12 mouse cellular contexts compared by ENCODE assay signal in genomic region chr1:105199305-105199704, GRCm38 (mm10).
DNase-seq lines count a peak whose midpoint lies in the region; ATAC-seq and TF ChIP-seq lines count a peak whose summit lies in the region.
"Had no signal": no experiment of that assay in that cellular context is flagged by ENCODE, and none has a peak within 500 bp of the region (broad histone marks: within the 10 kb centered on the region; RNA-seq: fewer than 3 reads in every experiment).

No protein-coding gene starts in this region.

- no peak for TF ChIP-seq CTCF in kidney, adult 2 months (conservative IDR thresholded peaks at IDR 0.05; ENCODE audit: insufficient read depth, insufficient read length, low read depth, low read length)
- TF ChIP-seq CTCF in thymus, adult 2 months (IDR thresholded peaks at IDR 0.05; ENCODE audit: borderline replicate concordance, control insufficient read depth, extremely low read depth, insufficient read depth, low read length, poor library complexity), result no peak

- H3K4me2 ChIP-seq in kidney, embryonic 15.5 days, result no peak overlapping the region
- H3K4me2 ChIP-seq: hindbrain, embryonic 14.5 days had no signal

- no peak; the same call in 1 of the 2 replicates for ATAC-seq in kidney, embryonic 15.5 days (replicated peaks; ENCODE audit: low FRiP score)
- ATAC-seq: CD4-positive, CD25-positive, alpha-beta regulatory T cell, adult 4 months had no signal

- TF ChIP-seq POLR2A in kidney, adult 2 months (IDR thresholded peaks at IDR 0.05; ENCODE audit: low read depth, low read length), result no peak
- no peak for TF ChIP-seq POLR2A in thymus, adult 2 months (IDR thresholded peaks at IDR 0.05; ENCODE audit: control insufficient read depth, extremely low read depth, insufficient read depth, low read length, poor library complexity)

- H3K27me3 ChIP-seq in kidney, adult 2 months (replicated peaks; ENCODE audit: control insufficient read depth, insufficient read depth, low read length), result no peaks in the 10 kb centered on the region
- H3K27me3 ChIP-seq in kidney, embryonic 15.5 days, result no peaks in the 10 kb centered on the region
- H3K27me3 ChIP-seq in thymus, adult 2 months (ENCODE audit: control insufficient read depth, insufficient read depth, low read length), result no peaks in the 10 kb centered on the region

- no peaks in the 10 kb centered on the region for H3K36me3 ChIP-seq in kidney, adult 2 months (ENCODE audit: control insufficient read depth, insufficient read depth, low read length)
- H3K36me3 ChIP-seq in kidney, embryonic 15.5 days, result no peaks in the 10 kb centered on the region
- no peaks in the 10 kb centered on the region for H3K36me3 ChIP-seq in thymus, adult 2 months (ENCODE audit: control insufficient read depth, insufficient read depth, low read length)

- 54% methylated on average over 3 of the region's 3 CpGs for WGBS in kidney, adult 2 months
- 62% methylated on average over 3 of the region's 3 CpGs for WGBS in kidney, embryonic 15.5 days
- WGBS in thymus, adult 2 months, result 34% methylated on average over 3 of the region's 3 CpGs

- H3K4me1 ChIP-seq in kidney, adult 2 months (ENCODE audit: control insufficient read depth, insufficient read depth, low read length), result no peaks in the 10 kb centered on the region
- no peaks in the 10 kb centered on the region for H3K4me1 ChIP-seq in kidney, embryonic 15.5 days
- H3K4me1 ChIP-seq in thymus, adult 2 months (replicated peaks; ENCODE audit: control insufficient read depth, insufficient read depth, low read length), result no peaks in the 10 kb centered on the region

- H3K9me3 ChIP-seq in kidney, embryonic 15.5 days (replicated peaks), result no peaks in the 10 kb centered on the region

- no peak overlapping the region for H3K4me3 ChIP-seq in kidney, adult 2 months (ENCODE audit: insufficient read depth, low read depth, low read length)
- H3K4me3 ChIP-seq in kidney, embryonic 15.5 days (replicated peaks), result no peak overlapping the region
- H3K4me3 ChIP-seq in thymus, adult 2 months (ENCODE audit: control insufficient read depth, insufficient read depth, low read length), result no peak overlapping the region

- DNase-seq in kidney, adult 2 months, result peak; percentile 58
- DNase-seq in adrenal gland, postnatal 25 days, result peak; percentile 10
- DNase-seq in heart, postnatal 10 days, result peak; percentile 57 to 65
- DNase-seq in lung, postnatal 36 days, result peak; percentile 85
- no peak for DNase-seq in layer of hippocampus, postnatal 25 days (ENCODE audit: extremely low spot score in 1 of 2, low spot score in 1 of 2)
- no peak for DNase-seq in thymus, adult 2 months
- no peak for DNase-seq in left cerebral cortex, adult 9 months (ENCODE audit: low spot score in 2 of 2)
- DNase-seq: layer of hippocampus, postnatal 36 days had no signal

- intact Hi-C loops in heart, postnatal 10 days (cut with DNase I), result loop anchor here (2.0 kb wide), 1 partner anchor 49 kb away; no protein-coding TSS in a partner anchor

- no peak overlapping the region for H3K9ac ChIP-seq in kidney, embryonic 15.5 days
- H3K9ac ChIP-seq: hindbrain, embryonic 14.5 days; liver, embryonic 14.5 days had no signal

- no peak overlapping the region for H3K27ac ChIP-seq in kidney, adult 2 months (ENCODE audit: insufficient read depth, low read depth, low read length)
- no peak overlapping the region for H3K27ac ChIP-seq in kidney, embryonic 15.5 days
- no peak overlapping the region for H3K27ac ChIP-seq in thymus, adult 2 months (ENCODE audit: control insufficient read depth, insufficient read depth, low read length)
- H3K27ac ChIP-seq: hindbrain, embryonic 14.5 days; liver, embryonic 14.5 days had no signal

Comparison
In these comparisons a context has a peak if more than half of its experiments do, and no peak if none do; other contexts are left out.
1. DNase-seq: peak in kidney, adult 2 months (single experiment), adrenal gland, postnatal 25 days (single experiment), heart, postnatal 10 days (2 of 2) and lung, postnatal 36 days (single experiment); none in layer of hippocampus, postnatal 25 days (0 of 2), thymus, adult 2 months (single experiment) and left cerebral cortex, adult 9 months (0 of 2).